Mouse (Mus musculus): ENCODE data around the gene Lrrc15. TPM values are rescaled to one million over a fixed set of nuclear protein-coding genes. Genes with fewer than 3 reads are reported as not detected.

Gene Lrrc15
- polyA plus RNA-seq, 1 experiment from 2014 or later = 0.23 TPM

DNA sequence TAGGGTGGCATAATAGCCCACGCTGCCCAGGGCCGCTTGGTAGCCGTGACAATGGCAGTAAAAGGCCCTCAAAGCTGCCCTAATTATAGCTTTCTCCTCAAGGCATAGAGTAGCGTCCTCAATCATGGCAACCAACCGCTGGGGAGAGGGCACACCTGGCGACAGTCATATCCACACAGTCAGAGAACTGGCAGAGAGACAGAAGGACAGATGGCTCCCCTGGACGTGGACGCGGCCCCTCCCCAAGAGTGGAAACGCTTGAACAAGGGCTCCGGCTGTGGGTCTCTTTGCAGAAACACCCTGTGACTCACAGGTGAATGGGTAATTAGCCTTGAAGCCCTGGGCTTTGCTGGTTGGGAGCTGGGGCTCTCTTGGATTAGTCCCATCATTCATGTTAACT, 4.7 kb downstream of the Lrrc15 start:
- no peak for DNase-seq (ENCODE audit: low spot score)

- DNase-seq (ENCODE audit: low spot score) = no peak
Measured at GRCm38 (mm10) chr16:30275558-30276340, 7.3 kb downstream of the Lrrc15 start.

DNA sequence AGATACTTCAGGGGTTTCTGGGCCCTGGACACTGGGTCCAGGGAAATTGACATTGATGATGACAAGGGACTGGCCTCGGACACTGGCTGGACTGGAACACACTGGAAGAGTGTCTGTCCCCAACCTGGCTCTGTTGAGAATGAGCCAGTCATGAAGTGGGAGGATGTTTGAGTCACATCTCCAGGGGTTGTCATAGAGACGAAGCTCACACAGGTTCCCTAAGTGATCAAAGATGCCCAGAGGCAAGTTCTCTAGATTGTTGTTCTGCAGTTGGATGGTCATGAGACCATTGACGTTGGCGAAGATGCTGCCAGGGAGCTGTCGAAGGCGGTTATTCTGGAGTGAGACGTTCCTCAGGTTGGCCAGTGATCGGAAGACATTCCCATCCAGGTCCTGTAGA, 10.0 kb downstream of the Lrrc15 start:
- no peak for DNase-seq (ENCODE audit: low spot score)

DNA sequence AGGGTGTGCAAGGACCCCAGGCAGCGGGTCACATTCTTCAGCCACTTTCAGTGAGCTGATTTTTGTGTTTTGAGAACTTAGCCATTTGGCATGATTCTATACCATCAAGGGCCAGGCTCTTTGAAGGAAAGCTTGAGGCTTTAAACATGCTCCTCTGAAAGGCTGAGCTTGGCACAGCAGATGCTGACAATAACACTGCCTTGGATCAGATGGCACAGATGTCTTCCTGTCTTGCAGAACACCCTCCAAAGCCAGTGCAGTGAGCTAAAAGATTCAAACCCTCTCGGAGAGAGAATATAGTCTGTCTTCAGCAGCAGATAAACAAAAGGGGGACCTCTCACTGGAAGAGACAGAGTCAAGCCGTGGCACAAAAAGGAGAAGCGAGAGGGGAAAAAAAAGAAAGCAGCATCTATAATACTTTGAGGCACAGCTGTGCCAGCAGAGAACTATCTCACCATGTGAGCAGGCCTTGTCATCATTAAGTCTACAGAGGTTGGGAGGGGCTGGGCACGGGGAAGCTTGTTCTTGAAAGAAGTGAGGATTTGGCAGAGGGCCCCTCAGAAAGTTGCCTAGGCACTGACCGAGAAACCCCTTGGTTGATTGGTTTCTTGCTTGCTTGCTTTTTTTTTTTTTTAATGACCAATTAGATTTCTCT, 11.0 kb downstream of the Lrrc15 start:
- DNase-seq (ENCODE audit: low spot score) = peak; percentile 43

DNA sequence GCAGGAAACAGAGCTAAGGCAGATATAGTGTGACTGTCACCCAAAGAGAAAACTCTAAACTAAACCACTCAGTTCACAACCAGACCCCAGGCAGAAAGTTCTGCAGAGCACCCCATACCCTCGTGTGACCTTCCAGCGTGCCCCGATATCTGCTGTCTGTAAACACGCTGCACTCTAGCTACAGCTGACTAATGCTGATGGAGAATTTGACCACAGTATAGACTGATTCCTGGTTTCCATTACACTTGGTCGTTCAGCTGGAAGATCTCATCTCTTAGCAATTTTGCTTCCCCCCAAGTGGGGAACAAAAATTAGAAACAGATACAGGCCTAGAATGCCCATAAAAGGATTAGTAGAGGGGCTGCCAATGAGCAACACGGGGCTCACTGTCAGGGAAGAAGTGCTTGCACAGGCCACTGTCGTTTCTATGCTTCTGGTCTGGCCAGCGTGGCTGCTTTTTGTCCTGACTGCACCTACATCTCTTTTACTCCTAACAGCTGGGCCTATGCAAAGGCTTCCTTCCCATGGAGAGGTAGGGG, 11.8 kb downstream of the Lrrc15 start:
- DNase-seq (ENCODE audit: low spot score) = no peak

DNA sequence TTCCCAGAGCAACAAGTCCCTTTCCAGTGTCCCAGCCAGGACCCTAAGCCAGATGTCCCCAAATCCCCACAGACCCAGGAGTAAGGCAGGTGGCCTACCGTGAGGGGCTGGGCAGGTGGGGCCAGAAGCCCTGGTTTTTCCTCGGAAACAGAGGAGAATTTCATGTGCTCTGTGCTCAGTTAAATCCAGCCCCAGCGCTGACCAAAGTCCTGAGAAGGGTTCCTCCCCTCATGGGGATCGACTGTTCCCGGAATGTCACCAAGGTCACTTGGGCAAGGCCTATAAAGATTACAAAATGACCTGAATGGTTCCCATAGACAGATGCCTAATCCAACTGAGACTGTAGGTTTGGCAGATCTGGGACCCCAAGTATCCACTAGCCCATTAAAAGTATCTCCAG, 15.7 kb downstream of the Lrrc15 start, which contains the start of gene Cpn2:
Gene Cpn2, minus strand, starts transcription at position 141 of the 400 bp plus-strand sequence.
- DNase-seq (ENCODE audit: low spot score) = no peak

- DNase-seq (ENCODE audit: low spot score) = no peak
Measured at GRCm38 (mm10) chr16:30266561-30266960, 16.5 kb downstream of the Lrrc15 start.

DNA sequence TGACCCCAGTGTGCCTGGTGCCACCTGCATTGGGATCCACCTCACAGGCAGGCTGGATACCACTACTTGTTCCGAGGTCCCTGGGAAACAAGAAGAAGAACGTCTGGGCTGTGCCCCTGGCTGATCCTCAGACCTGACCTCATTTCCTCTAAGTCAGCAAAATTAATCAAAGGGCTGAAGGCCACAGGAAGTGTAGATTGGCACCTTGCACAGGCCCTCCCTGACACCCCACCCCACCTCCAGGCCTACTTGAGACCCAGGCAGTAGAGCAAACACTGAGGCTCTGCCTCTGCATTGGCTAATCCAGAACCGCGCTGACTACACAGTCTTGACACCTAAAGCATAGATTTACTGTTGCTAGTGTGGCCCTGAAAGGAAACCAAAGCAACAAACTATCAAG, 17.4 kb downstream of the Lrrc15 start:
- no peak for DNase-seq (ENCODE audit: low spot score)

- no peak for DNase-seq (ENCODE audit: low spot score)
Measured at GRCm38 (mm10) chr16:30263156-30263555, 19.9 kb downstream of the Lrrc15 start.

DNA sequence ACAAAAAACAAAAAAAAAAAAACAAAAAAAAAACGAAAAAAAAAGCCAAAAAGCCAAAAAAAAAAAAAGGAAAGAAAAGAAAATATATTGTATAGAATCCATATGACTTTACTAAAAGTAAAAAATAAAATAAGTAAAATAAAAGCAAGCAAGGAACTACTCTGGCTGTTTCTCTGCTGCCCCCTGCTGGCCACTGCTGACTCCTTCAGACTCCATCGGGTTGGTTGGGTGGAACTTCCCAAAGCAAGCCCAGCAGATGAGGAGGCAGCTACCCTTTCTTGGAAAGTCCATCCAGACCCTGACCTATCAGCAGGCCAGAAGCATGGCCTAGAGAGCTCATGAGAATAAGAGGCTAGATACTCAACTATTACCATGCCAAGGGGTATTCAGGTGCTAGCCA, 20.4 kb downstream of the Lrrc15 start:
- DNase-seq (ENCODE audit: low spot score) = peak; percentile 75

DNA sequence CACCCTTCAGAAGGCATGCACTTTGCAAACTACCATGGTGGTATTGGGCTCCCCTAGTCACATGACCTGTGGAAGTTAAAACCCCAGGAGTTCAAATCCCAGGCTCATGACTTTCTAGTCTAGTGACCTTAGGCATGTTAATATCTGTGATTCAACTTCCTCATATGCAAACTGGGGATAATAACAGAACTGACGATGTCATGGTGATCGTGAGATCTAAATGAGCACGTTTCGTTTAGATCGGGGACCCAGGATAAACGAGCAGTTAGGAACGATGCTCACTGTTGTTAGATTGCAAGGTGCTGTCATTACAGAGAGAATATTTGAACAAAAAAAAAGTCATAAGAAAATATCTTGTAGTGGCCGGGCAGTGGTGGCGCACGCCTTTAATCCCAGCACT, 20.9 kb downstream of the Lrrc15 start:
- no peak for DNase-seq (ENCODE audit: low spot score)

GRCm38 (mm10) chr16:30261341-30261740, 21.7 kb downstream of the Lrrc15 start:
- no peak for DNase-seq (ENCODE audit: low spot score)

DNA sequence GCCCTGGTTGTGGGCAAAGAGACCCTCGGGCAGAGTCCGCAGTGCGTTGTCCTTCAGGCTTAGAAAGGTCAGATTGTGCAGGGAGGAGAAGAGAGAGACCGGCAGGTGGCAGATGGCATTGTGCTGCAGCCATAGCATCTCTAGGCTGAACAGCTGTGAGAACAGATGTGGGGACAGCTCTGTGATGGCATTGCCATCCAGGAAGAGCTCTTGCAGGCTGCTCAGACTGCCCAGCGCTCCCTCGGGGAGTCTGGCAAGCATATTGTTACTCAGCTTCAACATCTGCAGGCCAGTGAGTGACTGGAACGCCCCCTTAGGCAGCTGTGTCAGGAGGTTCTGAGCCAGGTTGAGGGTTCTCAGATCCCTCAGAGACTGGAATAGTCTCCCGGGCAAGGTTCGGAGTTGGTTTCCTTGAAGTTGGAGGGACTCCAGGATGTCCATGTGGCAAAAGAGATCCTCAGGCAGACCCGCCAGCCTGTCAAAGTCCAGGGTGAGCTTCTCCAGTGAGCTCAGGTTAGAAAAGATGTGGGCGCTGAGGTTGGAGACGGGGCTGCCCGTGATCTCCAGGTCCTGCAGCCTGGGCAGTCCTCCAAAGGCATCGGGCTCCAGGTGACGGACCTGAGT, 22.9 kb downstream of the Lrrc15 start:
- DNase-seq (ENCODE audit: low spot score) = no peak

- no peak for DNase-seq (ENCODE audit: low spot score)
Measured at GRCm38 (mm10) chr16:30259444-30259843, 23.6 kb downstream of the Lrrc15 start.

GRCm38 (mm10) chr16:30258441-30258840, 24.6 kb downstream of the Lrrc15 start:
- no peak for DNase-seq (ENCODE audit: low spot score)

DNA sequence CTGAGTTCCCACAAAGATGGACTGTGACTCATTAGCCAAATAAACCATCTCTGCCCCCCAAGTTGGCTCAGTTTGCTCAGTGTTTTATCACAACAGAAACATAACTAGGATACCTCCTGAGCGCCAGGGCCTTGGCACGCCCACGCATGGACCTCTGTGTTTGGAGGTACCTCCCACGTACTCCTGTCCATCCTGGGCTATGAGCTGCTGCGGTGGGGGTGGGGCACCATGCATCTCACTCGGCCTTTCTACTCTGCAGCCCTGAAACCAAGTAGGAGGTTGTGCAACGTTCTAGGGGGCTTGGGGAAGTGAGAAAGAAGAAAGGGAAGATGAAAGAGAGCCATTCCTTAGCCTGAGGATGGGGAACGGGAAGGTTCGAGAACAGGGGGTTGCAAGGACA, 25.3 kb downstream of the Lrrc15 start:
- DNase-seq (ENCODE audit: low spot score) = no peak

- peak; percentile 75 for DNase-seq (ENCODE audit: low spot score)
Measured at GRCm38 (mm10) chr16:30255061-30255460, 28.0 kb downstream of the Lrrc15 start.

GRCm38 (mm10) chr16:30253900-30254299, 29.2 kb downstream of the Lrrc15 start:
- DNase-seq (ENCODE audit: low spot score) = no peak

DNA sequence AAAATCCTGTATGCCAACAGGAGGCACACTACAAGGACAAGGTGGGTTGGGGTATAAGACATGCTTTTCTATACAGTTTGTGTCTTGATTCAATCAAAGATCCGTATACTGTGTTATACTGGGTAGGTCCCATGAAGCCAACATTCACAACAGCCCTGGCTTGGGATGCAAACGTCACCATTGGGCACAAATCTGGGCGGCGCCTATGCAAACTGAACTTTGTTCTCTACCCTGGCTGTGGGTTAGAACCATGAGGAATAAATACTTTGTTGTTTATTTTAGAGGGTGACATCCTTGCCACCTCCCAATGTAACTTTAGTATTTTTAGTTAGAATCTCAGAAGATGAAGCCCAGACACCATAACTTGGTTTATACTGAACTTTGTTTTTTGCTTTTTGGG, 29.7 kb downstream of the Lrrc15 start:
- no peak for DNase-seq (ENCODE audit: low spot score)

DNA sequence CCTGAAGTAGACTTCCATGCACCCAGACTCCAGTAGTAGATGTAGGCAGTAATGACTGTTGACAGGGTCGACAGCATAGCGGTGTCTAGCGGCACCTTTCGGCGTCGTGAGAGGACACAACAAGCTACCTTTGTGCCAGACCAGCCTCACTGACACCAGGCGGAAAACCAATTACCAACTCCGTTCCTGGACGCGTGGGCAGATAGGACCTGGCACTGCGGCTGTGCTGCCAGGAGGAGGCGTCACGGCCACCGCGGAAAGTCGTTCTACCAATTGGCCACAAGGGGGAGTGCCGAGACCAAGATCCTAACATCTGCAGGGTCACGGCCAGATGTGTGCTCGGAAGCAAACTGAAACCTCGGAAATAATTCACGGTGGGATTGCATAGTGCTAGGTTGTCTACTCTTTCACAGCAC, 31.0 kb downstream of the Lrrc15 start:
- peak; percentile 88 for DNase-seq (ENCODE audit: low spot score)

DNA sequence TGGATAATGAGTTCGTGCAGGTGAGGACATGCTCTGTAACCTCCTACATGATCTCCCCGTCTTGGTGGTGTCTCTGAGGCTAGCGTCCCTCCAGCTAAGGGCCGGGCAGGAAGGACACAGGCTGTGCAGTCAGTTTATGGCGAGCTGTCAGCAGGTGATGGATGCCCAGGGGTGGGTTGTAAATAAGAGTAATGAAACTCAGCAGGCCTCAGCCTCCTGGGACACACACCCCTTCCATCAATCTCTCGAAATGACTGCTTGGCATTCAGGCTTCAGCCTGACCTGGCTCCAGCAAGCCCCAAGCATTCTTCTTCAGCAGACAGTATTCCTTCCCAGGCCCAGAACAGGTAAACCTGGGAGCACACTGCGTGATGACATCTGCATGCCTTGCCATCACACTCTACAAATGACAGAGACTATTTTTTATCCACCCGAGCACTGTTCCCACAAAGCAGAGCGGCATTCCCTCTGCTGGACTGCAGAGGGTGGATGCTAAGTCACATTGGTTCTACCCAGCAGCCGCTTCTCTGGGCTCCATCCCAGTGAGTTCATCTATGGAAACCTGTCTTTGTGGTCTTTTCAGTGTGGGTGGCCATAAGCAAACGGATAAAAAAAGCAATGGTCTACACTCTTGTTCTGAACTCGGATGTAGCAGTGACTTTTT, 38.9 kb downstream of the Lrrc15 start:
- DNase-seq (ENCODE audit: low spot score) = no peak

DNA sequence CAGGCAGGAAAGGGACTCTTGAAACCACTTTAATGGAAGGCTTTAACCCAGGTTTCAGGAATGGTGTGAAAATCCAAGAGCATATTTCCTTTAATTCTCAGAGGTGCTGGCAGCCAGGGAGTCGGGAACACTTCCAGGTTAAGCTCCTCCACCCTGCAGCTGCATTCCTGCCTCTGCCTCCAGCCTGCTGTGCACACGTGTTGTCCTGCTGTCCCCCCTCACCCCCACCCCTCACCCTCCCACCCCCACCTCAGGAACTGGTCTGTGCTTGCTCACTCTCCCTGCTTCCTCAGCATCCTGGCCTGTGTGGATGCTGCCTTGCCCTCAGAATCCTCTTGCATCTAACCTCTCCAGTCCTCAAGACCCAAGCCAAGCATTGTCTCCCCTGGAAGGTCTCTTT, 41.4 kb downstream of the Lrrc15 start:
- DNase-seq (ENCODE audit: low spot score) = no peak

All from thymus, postnatal 0 days (tissue).